Mouse (Mus musculus) forebrain, embryonic 16.5 days (tissue): Measurements from ENCODE around the gene Trpv2. TPM values are rescaled to one million over a fixed set of nuclear protein-coding genes. Genes with fewer than 3 reads are reported as not detected.

Experiments used
- ATAC-seq: fragments of 200-750 bp; cut with Nextera tagmentation; 2 replicates; pipeline ENCODE4 v1.8.0; 2017; ENCODE audit warnings: mild to moderate bottlenecking, moderate library complexity
- H3K27ac ChIP-seq: fragments of 300-500 bp; sonication (generic); 2 replicates; pipeline ENCODE4 v1.5.1; 2014; ENCODE audit warnings: low read length, control low read depth
- H3K27me3 ChIP-seq: fragments of 300-500 bp; sonication (generic); replicated peaks from 2 replicates; pipeline ENCODE4 v1.6.1; 2014; ENCODE audit warnings: low read length; ENCODE audit not compliant: control insufficient read depth, insufficient read depth
- H3K36me3 ChIP-seq: fragments of 300-500 bp; sonication (generic); 2 replicates; pipeline ENCODE4 v1.6.1; 2014; ENCODE audit not compliant: control insufficient read depth, insufficient read depth
- H3K4me1 ChIP-seq: fragments of 300-500 bp; sonication (generic); replicated peaks from 2 replicates; pipeline ENCODE4 v1.6.1; 2014; ENCODE audit warnings: low read length; ENCODE audit not compliant: control insufficient read depth, insufficient read depth
- H3K4me2 ChIP-seq: fragments of 300-500 bp; sonication (generic); 2 replicates; pipeline ENCODE4 v1.6.1; 2014; ENCODE audit warnings: mild to moderate bottlenecking, low read length, control low read depth
- H3K4me3 ChIP-seq: fragments of 300-500 bp; sonication (generic); replicated peaks from 2 replicates; pipeline ENCODE4 v1.5.1; 2014; ENCODE audit warnings: mild to moderate bottlenecking, low read length, control low read depth
- H3K9ac ChIP-seq: fragments of 300-500 bp; sonication (generic); replicated peaks from 2 replicates; pipeline ENCODE4 v1.6.1; 2014; ENCODE audit warnings: low read depth, low read length, control low read depth
- H3K9me3 ChIP-seq: fragments of 300-500 bp; sonication (generic); 2 replicates; pipeline ENCODE4 v1.6.1; 2016; ENCODE audit warnings: low read length; ENCODE audit not compliant: control insufficient read depth
- WGBS: fragments of 180-500 bp; shearing (Covaris S2); extraction: QIAGEN DNeasy Blood & Tissue Kit; methylation state at CpG from one replicate; pipeline ENCODE4 v1.1.7; 2014; 5-methylcytosine and 5-hydroxymethylcytosine counted together
- polyA plus RNA-seq: library from polyadenylated mRNA; unstranded; fragments of >200 nt; fragmentation: Nextera tagmentation; extraction: Ambion mirVana; gene quantifications from 2 replicates; pipeline ENCODE4 v1.2.1, GENCODE M21; 2015

The Trpv2 gene
- polyA plus RNA-seq, 1 experiment from 2014 or later: 27.2 TPM

DNA sequence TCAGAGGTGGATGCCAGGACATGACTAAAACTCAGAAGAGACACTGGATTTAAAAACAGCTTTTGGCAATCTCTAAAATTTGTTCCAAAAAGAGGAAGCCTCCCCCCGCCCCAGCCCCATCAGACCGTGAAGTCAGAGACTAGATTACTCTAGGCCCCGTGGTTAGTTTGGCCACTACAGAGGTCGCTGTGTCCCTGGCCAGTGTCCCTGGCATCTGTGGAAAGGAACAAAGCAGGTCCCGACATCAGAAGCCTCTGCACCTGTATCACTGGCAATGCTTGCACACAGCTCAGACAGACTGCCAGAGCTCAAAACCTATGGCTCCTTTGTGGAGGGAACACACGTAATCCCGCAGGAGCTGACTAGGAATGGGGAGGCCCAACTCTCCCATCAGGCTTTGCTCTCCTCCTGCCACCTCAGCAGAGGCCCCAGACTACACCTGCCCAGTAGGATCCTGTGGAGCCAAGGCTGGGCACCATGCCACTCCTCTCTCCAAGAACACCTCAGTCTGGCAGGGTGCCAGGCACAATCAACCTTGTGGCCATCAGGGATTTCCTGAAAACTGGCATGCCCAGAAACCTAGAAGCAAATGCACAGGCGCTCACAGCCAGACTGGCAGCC lies 68.8 kb downstream of the Trpv2 start:
- Histone ChIP-seq H3K4me2 (no peak overlapping the region), H3K4me3 (no peak overlapping the region), H3K9ac (no peak overlapping the region), H3K27me3 (no peaks in the 10 kb centered on the region), H3K36me3 (no peaks in the 10 kb centered on the region), H3K27ac (no peak overlapping the region), H3K9me3 (no peaks in the 10 kb centered on the region), H3K4me1 (peaks cover 43% of the 10 kb centered on the region)
- ATAC-seq: no peak
- WGBS: 53% methylated on average over 8 of the region's 8 CpGs

DNA sequence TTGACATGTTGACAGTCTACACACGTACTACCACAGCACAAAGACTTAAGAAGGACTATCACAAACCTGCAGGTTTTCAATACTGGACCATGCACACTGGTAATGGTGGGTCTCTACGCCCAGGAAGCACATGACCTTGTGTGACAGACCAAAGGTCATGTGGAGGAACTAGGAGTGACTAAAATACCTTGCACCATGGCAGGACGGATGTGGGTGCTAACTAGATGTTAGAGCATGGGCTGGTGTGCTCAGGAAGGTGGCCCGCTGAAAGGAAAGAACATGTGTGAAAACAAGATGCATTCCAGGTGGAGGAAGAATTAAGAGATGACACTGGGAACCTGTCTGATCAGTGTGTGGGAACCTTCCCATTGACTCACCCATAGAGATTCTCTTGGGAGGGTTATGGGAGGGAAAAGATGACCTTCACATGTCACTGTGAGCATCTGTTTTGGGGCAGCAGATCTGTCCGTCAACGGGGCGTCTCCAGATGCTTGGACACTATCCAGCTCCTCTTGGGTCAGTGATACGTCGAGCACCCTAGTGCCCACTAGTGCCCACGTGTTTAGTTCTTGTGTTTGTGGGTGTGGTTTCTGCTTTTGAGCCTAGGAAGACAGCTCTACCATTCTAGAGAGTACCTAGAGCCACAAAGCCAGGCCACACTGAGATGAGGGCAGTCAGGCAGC lies 69.5 kb downstream of the Trpv2 start:
- Histone ChIP-seq H3K27me3 (no peaks in the 10 kb centered on the region), H3K27ac (no peak overlapping the region), H3K9ac (no peak overlapping the region), H3K4me2 (no peak overlapping the region), H3K9me3 (no peaks in the 10 kb centered on the region), H3K4me3 (no peak overlapping the region), H3K36me3 (no peaks in the 10 kb centered on the region), H3K4me1 (peaks cover 43% of the 10 kb centered on the region)
- no peak for ATAC-seq
- 83% methylated on average over 10 of the region's 10 CpGs for WGBS

DNA sequence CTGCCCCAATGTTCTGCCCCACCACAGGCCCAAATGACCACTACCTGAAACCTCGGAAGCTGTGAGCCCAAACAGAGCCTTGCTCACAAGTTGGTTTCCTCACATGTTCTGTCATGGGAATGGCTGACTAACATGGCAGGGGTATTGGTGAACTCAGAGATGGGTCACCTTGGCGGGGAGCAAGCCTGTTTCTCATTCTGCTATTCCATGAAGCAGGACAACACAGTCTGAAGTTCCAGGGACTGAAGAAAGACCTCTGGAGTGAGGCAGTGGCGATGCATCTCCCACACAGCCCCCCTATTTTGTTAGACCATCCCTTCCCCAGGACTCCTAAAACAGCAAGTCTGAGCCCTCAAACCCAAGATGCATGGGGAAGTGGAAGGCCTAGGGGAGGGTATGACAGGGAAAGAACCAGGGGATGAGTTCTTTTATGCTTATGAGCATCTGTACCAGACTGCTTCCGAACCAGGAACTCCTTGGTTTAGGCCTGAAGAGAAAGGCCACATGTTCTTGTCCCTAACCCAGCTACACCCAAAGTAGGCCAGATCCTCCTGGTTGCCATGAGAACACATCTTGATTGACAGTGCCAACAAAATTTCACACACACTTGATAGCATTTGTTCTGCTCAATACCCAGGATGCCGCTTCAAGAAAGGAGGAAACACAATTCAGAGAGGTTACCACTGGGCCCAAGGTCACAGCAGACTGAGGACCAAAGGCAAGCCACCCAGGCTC lies 70.5 kb downstream of the Trpv2 start:
- no peaks in the 10 kb centered on the region for H3K27me3 ChIP-seq
- H3K9me3 ChIP-seq: no peaks in the 10 kb centered on the region
- no peaks in the 10 kb centered on the region for H3K36me3 ChIP-seq
- ATAC-seq: no peak
- 88% methylated on average over 5 of the region's 5 CpGs for WGBS
- no peak overlapping the region for H3K4me3 ChIP-seq
- no peak overlapping the region for H3K9ac ChIP-seq
- H3K4me1 ChIP-seq: peaks cover 47% of the 10 kb centered on the region
- no peak overlapping the region for H3K27ac ChIP-seq
- H3K4me2 ChIP-seq: no peak overlapping the region

DNA sequence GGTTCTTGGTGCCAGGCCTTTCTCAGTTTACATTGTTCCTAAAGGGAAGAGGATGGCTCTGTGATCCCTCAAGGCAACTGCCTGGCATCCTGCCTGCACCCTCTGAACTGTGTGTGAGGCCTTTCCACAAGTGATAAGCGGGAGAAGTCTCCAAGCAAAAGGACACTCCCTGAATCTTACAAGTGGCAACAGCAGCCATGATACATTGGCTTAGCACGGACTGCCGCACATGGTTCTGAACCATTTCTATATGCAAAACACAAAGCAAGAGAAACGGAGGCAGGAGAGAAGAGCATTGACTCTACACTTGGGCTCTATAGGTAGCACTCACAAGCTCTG lies 71.0 kb downstream of the Trpv2 start:
- Histone ChIP-seq H3K4me3 (no peak overlapping the region), H3K9ac (no peak overlapping the region), H3K4me1 (peaks cover 47% of the 10 kb centered on the region), H3K27me3 (no peaks in the 10 kb centered on the region), H3K4me2 (no peak overlapping the region; the same call in 1 of the 2 replicates), H3K36me3 (no peaks in the 10 kb centered on the region), H3K9me3 (no peaks in the 10 kb centered on the region), H3K27ac (no peak overlapping the region)
- no peak for ATAC-seq
- 88% methylated on average over 4 of the region's 4 CpGs for WGBS

DNA sequence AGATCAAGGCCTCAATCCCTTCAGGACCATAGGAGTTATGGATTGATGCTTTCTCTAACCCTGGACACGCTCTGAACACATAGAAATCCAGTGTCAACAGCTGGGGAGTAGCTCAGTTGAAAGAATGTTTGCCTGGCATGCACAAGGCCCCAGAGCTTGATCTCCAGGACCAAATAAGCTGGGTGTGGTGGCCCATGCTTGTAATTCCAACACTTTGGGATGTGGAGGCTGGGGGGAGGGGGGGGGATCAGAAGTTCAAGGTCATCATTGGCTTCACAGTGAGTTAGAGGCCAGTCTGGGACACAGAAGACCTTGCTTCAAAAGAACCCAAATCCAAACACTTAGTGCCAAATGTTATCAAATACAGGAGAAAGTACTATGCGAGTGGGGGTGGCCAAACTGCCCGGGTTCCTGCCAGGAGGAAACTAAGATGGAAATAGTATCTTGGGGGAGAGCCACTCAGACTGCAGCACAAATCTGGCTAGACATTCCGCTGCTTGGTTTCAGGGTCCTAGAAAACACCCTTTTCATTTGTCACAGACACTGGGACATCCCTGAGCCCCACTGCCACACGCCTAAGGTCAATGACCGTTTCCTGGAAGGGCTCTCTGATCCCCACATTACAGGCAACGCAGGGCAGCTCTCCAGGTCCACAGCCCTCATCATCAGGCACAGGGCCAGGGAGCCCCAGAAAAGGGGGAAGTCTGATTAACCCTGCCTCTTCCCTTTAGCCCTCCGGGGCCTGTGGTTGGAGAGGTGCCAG lies 71.6 kb downstream of the Trpv2 start:
- 33% methylated on average over 8 of the region's 8 CpGs for WGBS

DNA sequence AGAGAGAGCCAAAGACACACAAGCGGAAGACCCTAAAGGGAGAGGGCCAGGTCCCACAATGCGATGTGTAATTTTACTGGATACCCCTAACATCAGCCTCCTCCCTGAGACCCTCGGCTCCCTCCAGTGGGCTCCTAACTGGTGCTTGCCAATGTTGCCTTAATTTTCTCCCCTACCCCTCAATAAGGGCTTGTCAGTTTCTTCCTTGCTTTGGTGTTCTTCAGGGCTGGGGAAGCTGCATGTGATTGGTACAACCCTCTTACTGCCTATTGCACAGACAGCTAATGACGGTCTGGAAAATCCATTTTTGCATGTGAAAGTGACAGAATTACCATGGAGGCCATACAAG lies 72.2 kb downstream of the Trpv2 start:
- WGBS: 14% methylated on average over 4 of the region's 4 CpGs
- no peak overlapping the region; the same call in 1 of the 2 replicates for H3K27ac ChIP-seq
- H3K4me3 ChIP-seq: peak overlapping the region; percentile 27
- ATAC-seq: no peak
- H3K27me3 ChIP-seq: no peaks in the 10 kb centered on the region
- H3K4me2 ChIP-seq: peak overlapping the region; percentile 92
- peak overlapping the region; percentile 49 for H3K9ac ChIP-seq
- H3K9me3 ChIP-seq: no peaks in the 10 kb centered on the region
- peaks cover 47% of the 10 kb centered on the region for H3K4me1 ChIP-seq
- H3K36me3 ChIP-seq: no peaks in the 10 kb centered on the region

More for the DNA sequence above, 71.6 kb downstream of the Trpv2 start:
- Histone ChIP-seq H3K27ac (no peak overlapping the region; the same call in 1 of the 2 replicates), H3K4me2 (peak overlapping the region; percentile 92), H3K9me3 (no peaks in the 10 kb centered on the region), H3K4me1 (peaks cover 47% of the 10 kb centered on the region), H3K27me3 (no peaks in the 10 kb centered on the region), H3K9ac (peak overlapping the region; percentile 49), H3K4me3 (peak overlapping the region; percentile 27), H3K36me3 (no peaks in the 10 kb centered on the region)
- no peak for ATAC-seq

DNA sequence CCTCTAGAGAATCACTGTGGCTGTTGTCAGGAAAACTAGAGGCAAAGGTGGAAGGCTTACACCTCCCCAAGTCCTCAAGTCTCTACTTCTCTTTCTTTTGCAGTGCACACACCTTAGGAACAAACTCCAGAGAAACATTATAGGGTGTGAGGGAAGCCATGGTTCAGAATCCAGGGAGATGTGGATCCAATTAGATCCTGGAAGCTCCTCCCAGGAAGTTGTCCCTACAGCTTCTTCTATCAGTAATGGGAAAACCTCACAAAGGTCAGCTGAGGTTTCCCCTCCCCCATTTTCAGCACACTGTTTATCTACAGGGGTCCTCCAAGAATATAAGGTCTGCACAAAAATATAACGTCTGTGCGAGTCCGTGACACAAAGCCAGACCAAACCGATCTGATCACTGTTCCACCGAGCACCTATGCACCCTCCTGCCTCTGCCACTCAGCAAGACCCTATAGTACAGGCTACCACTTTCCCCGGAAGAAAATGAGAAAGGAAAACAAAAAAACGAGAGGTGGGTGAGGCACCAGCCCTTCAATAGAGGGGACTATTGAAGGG lies 72.8 kb downstream of the Trpv2 start:
- Histone ChIP-seq H3K9me3 (no peaks in the 10 kb centered on the region), H3K9ac (peak overlapping the region; percentile 81; the same call in 1 of the 2 replicates), H3K4me2 (peak overlapping the region; percentile 92), H3K27me3 (no peaks in the 10 kb centered on the region), H3K4me1 (peaks cover 47% of the 10 kb centered on the region), H3K4me3 (peak overlapping the region; percentile 74), H3K27ac (no peak overlapping the region), H3K36me3 (no peaks in the 10 kb centered on the region)
- ATAC-seq: no peak
- 57% methylated on average over 7 of the region's 7 CpGs for WGBS

DNA sequence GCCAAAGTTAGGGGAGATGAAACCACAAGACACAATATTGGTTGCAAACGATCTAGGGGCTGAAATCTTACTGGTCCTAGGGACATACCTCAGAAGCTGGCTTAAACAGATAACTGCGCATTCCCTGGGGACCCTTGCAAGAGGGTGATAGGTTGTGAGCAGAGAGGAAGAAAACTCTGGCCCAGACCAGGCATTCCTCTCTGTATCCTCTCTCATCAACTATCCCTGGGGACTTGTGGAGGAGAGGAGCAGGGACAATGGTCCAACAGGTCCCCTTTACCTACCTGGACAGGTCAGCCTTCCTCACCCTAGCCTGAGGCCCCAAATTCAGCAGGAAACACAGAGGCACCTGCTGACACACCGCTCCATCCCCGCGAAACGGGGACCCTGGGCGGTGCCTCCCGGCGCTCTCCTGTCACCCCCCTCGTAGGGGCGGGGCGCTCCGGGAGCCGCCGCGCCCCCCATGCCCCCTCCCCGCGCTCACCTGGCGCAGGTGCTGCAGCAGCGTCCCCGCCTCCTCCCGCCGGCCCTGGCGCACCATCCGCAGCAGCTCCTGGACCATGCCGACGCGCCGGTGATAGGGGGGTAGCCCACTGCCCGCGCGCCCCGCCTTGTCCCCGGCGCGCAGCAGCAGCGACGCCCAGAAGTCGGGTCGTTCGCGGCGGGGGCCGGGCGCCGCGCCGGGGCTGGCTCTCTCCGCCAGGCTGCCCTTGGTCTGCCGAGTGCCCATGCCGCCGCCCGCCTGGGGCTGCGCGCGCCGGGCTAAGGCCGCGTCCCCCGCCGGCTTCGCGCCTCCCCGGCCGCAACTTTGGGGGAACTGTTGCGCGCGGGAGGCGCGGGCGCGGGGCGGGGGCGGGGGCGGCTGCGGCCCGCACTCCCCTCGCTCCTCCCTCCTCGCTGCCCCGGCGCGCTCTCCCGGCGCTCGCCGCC lies 73.6 kb downstream of the Trpv2 start, which contains the start of gene Lrrc75a:
Gene Lrrc75a, minus strand, starts transcription at position 863 of the 930 bp plus-strand sequence.
- Histone ChIP-seq H3K4me1 (peaks cover 43% of the 10 kb centered on the region), H3K27me3 (no peaks in the 10 kb centered on the region), H3K36me3 (no peaks in the 10 kb centered on the region), H3K9me3 (no peaks in the 10 kb centered on the region), H3K4me3 (peak within 1 kb of the TSS; percentile 74), H3K9ac (peak within 1 kb of the TSS; percentile 81), H3K27ac (peak within 1 kb of the TSS; percentile 16; the same call in 1 of the 2 replicates), H3K4me2 (peak within 1 kb of the TSS; percentile 92)
- ATAC-seq: peak; percentile 49
- WGBS: 1% methylated on average over 70 of the region's 86 CpGs
